28 mouse cellular contexts compared by ENCODE assay signal in the genomic region with DNA sequence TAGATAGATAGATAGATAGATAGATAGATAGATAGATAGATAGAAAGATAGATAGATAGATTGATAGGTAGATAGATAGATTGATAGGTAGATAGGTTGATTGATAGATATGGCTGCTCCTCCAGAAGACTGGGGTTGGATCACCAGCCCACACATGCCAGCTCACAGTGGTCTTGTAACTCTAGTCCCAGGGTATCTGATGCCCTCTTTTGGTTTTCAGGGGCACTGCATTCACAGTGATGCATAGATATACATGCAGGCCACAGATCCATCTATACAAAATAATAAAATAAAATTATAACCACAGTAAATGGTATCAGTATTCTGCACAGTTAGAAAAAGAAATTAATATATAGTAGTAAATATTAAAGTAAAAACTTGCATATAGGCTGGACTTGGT. TPM values are rescaled to one million over a fixed set of nuclear protein-coding genes. Genes with fewer than 3 reads are reported as not detected.
A peak's percentile ranks its signal among the peaks of the same experiment; 100 is the strongest.
DNase-seq lines count a peak whose midpoint lies in the region; ATAC-seq and TF ChIP-seq lines count a peak whose summit lies in the region.
"Had no signal": no experiment of that assay in that cellular context is flagged by ENCODE, and none has a peak within 500 bp of the region (broad histone marks: within the 10 kb centered on the region; RNA-seq: fewer than 3 reads in every experiment).

No protein-coding gene starts in this region.

- no peak for ATAC-seq in liver, postnatal 0 days
- ATAC-seq in hindbrain, embryonic 13.5 days (ENCODE audit: low FRiP score) = no peak
- no peak for ATAC-seq in neural tube, embryonic 15.5 days (ENCODE audit: low FRiP score)
- ATAC-seq: forebrain, embryonic 14.5 days had no signal

- H3K4me1 ChIP-seq in liver, postnatal 0 days (ENCODE audit: insufficient read depth) = no peaks in the 10 kb centered on the region
- H3K4me1 ChIP-seq in E14TG2a.4 (replicated peaks; ENCODE audit: low read depth, low read length) = peaks cover 28% of the 10 kb centered on the region
- no peaks in the 10 kb centered on the region for H3K4me1 ChIP-seq in MEL (ENCODE audit: control insufficient read depth in 1 of 2, insufficient read depth in 2 of 2, low read length in 2 of 2)
- peaks cover 32% of the 10 kb centered on the region for H3K4me1 ChIP-seq in hindbrain, embryonic 13.5 days (replicated peaks)
- H3K4me1 ChIP-seq in neural tube, embryonic 15.5 days = peaks cover 31% of the 10 kb centered on the region

- no peaks in the 10 kb centered on the region for H3K9me3 ChIP-seq in liver, postnatal 0 days (ENCODE audit: low read length)
- H3K9me3 ChIP-seq in E14TG2a.4 (ENCODE audit: low read length) = no peaks in the 10 kb centered on the region
- H3K9me3 ChIP-seq in MEL (replicated peaks; ENCODE audit: insufficient read depth, low read length) = no peaks in the 10 kb centered on the region
- no peaks in the 10 kb centered on the region for H3K9me3 ChIP-seq in hindbrain, embryonic 13.5 days
- H3K9me3 ChIP-seq in neural tube, embryonic 15.5 days (replicated peaks) = no peaks in the 10 kb centered on the region
- H3K9me3 ChIP-seq: heart, embryonic 10.5 days; hindbrain, embryonic 15.5 days; lung, embryonic 15.5 days had no signal

- TF ChIP-seq RAD21 in MEL (IDR thresholded peaks at IDR 0.05; ENCODE audit: low read depth, low read length) = peak; percentile 33

- TF ChIP-seq CTCF in liver, postnatal 0 days (IDR thresholded peaks at IDR 0.05; ENCODE audit: low read depth) = 0 out of 2 replicates have a peak, but pooled peaks have one; percentile 11
- TF ChIP-seq CTCF in E14TG2a.4 (conservative IDR thresholded peaks at IDR 0.05; ENCODE audit: low read length) (peak; percentile 68), MEL (IDR thresholded peaks at IDR 0.05 in 2 of 3, conservative IDR thresholded peaks at IDR 0.05 in 1 of 3; ENCODE audit: control insufficient read depth in 1 of 3, insufficient read depth in 1 of 3, low read depth in 2 of 3, low read length in 3 of 3, poor library complexity in 1 of 3, severe bottlenecking in 1 of 3) (peak; percentile 3 to 44 (median 28); a peak in 3 of 6 replicates)

- H3K36me3 ChIP-seq in liver, postnatal 0 days (replicated peaks; ENCODE audit: insufficient read depth, low read length) = no peaks in the 10 kb centered on the region
- H3K36me3 ChIP-seq in E14TG2a.4 (ENCODE audit: insufficient read depth, low read length) (no peaks in the 10 kb centered on the region), MEL (ENCODE audit: control insufficient read depth in 1 of 2, insufficient read depth in 2 of 2, low read length in 2 of 2) (no peaks in the 10 kb centered on the region)
- no peaks in the 10 kb centered on the region for H3K36me3 ChIP-seq in hindbrain, embryonic 13.5 days
- H3K36me3 ChIP-seq in neural tube, embryonic 15.5 days = no peaks in the 10 kb centered on the region
- H3K36me3 ChIP-seq: heart, embryonic 10.5 days; hindbrain, embryonic 15.5 days; lung, embryonic 15.5 days had no signal

- H3K4me2 ChIP-seq in liver, postnatal 0 days (ENCODE audit: low read depth, low read length) = no peak overlapping the region
- H3K4me2 ChIP-seq in hindbrain, embryonic 13.5 days = no peak overlapping the region
- no peak overlapping the region for H3K4me2 ChIP-seq in neural tube, embryonic 15.5 days
- H3K4me2 ChIP-seq: hindbrain, embryonic 15.5 days; lung, embryonic 15.5 days had no signal

- H3K27ac ChIP-seq in liver, postnatal 0 days (ENCODE audit: low read depth) = no peak overlapping the region
- no peak overlapping the region for H3K27ac ChIP-seq in MEL (ENCODE audit: control insufficient read depth, low read depth, low read length)
- H3K27ac ChIP-seq in hindbrain, embryonic 13.5 days = no peak overlapping the region
- H3K27ac ChIP-seq in neural tube, embryonic 15.5 days (replicated peaks) = no peak overlapping the region
- H3K27ac ChIP-seq: heart, embryonic 10.5 days; hindbrain, embryonic 15.5 days; liver, embryonic 14.5 days; lung, embryonic 15.5 days had no signal

- H3K79me2 ChIP-seq in MEL (ENCODE audit: control insufficient read depth, insufficient read depth, low read length, poor library complexity) = no peaks in the 10 kb centered on the region

- peaks cover 40% of the 10 kb centered on the region for H3K27me3 ChIP-seq in liver, postnatal 0 days (ENCODE audit: insufficient read depth, low read length)
- H3K27me3 ChIP-seq in E14TG2a.4 (ENCODE audit: insufficient read depth, low read length) = peaks cover 17% of the 10 kb centered on the region
- H3K27me3 ChIP-seq in MEL (ENCODE audit: control insufficient read depth in 1 of 2, insufficient read depth in 2 of 2, low read length in 2 of 2) = no peaks in the 10 kb centered on the region
- H3K27me3 ChIP-seq in hindbrain, embryonic 13.5 days = peaks cover 8% of the 10 kb centered on the region; the same call in 1 of the 2 replicates
- H3K27me3 ChIP-seq in neural tube, embryonic 15.5 days (replicated peaks) = no peaks in the 10 kb centered on the region
- H3K27me3 ChIP-seq: hindbrain, embryonic 15.5 days had no signal

- H3K9ac ChIP-seq in liver, postnatal 0 days (replicated peaks) = no peak overlapping the region
- H3K9ac ChIP-seq in MEL (ENCODE audit: control insufficient read depth, low read depth, low read length, poor library complexity, severe bottlenecking) = no peak overlapping the region
- H3K9ac ChIP-seq in hindbrain, embryonic 13.5 days = no peak overlapping the region
- H3K9ac ChIP-seq in neural tube, embryonic 15.5 days (replicated peaks) = no peak overlapping the region
- H3K9ac ChIP-seq: hindbrain, embryonic 15.5 days; liver, embryonic 14.5 days; lung, embryonic 15.5 days had no signal

- TF ChIP-seq EP300 in liver, postnatal 0 days (IDR thresholded peaks at IDR 0.05; ENCODE audit: low read depth) = no peak
- no peak for TF ChIP-seq EP300 in MEL (IDR thresholded peaks at IDR 0.05; ENCODE audit: low read depth in 1 of 2, low read length in 2 of 2)

- no peak overlapping the region for H3K4me3 ChIP-seq in liver, postnatal 0 days (ENCODE audit: low read depth, low read length)
- H3K4me3 ChIP-seq in E14TG2a.4 (replicated peaks; ENCODE audit: low read length) (no peak overlapping the region), MEL (ENCODE audit: control insufficient read depth in 1 of 2, insufficient read depth in 1 of 2, low read depth in 2 of 2, low read length in 2 of 2) (no peak overlapping the region)
- H3K4me3 ChIP-seq in hindbrain, embryonic 13.5 days = no peak overlapping the region
- H3K4me3 ChIP-seq in neural tube, embryonic 15.5 days (replicated peaks) = no peak overlapping the region
- H3K4me3 ChIP-seq: heart, embryonic 10.5 days; hindbrain, embryonic 15.5 days; lung, embryonic 15.5 days had no signal

- no peak for DNase-seq in liver, postnatal 0 days
- DNase-seq in liver = no peak
- peak; percentile 12 for DNase-seq in MEL (ENCODE audit: low read depth, low spot score)
- DNase-seq in kidney, adult 11 months = no peak
- DNase-seq: adrenal gland, adult 8-10 months; cerebellum, adult 18-20 months; cerebellum, postnatal 36 days; heart, postnatal 4 days; kidney, adult 8-10 months; kidney, postnatal 25 days; lung, postnatal 4 days; thymus, postnatal 14 days had no signal

- TF ChIP-seq POLR2A in MEL (IDR thresholded peaks at IDR 0.05; ENCODE audit: control insufficient read depth in 1 of 2, insufficient read depth in 1 of 2, low read depth in 1 of 2, low read length in 2 of 2, poor library complexity in 1 of 2) = no peak

TF ChIP-seq in MEL, 35 proteins besides CTCF, POLR2A, EP300 and RAD21:
- TF ChIP-seq SMC3 (IDR thresholded peaks at IDR 0.05; ENCODE audit: low read depth, low read length) (peak; percentile 39), MYB (IDR thresholded peaks at IDR 0.05; ENCODE audit: low read depth, low read length) (no peak), GATA1 (IDR thresholded peaks at IDR 0.05; ENCODE audit: low read depth, low read length) (0 out of 2 replicates have a peak, but pooled peaks have one; percentile 11), USF1 (IDR thresholded peaks at IDR 0.05; ENCODE audit: low read depth, low read length) (no peak)

RNA-seq across cellular contexts. Expression of gene Cdk5r2, which starts 7.0 kb away (rescaled TPM):
- polyA plus RNA-seq in liver, postnatal 0 days (2015; fragmentation: Nextera tagmentation; extraction: Ambion mirVana) = not detected in 2 replicates
- total RNA-seq in MEL (2012; rRNA removed) = not detected in 2 replicates
- polyA plus RNA-seq in MEL (2012; ENCODE audit: insufficient read depth in 1 of 2, insufficient read length in 2 of 2, low read depth in 1 of 2, low replicate concordance in 2 of 2, missing spikeins in 1 of 2) = not detected
- polyA plus RNA-seq in hindbrain, embryonic 13.5 days (2015; fragmentation: Nextera tagmentation; extraction: Ambion mirVana) = 6.1 and 6.5 TPM in 2 replicates
- 10.0 and 11.6 TPM in 2 replicates for polyA plus RNA-seq in neural tube, embryonic 15.5 days (2015; fragmentation: Nextera tagmentation; extraction: Ambion mirVana)
- total RNA-seq: gastrocnemius, adult 8-10 months; heart, postnatal 4 days; megakaryocyte-erythroid progenitor cell, adult 5-6 weeks had no signal
- polyA plus RNA-seq: heart, embryonic 10.5 days; heart, embryonic 16.5 days; lung, embryonic 15.5 days had no signal

RNA-seq across cellular contexts. Expression of gene Fev, which starts 23.4 kb away (rescaled TPM):
- 0.19 and 0.20 TPM in 2 replicates for polyA plus RNA-seq in liver, postnatal 0 days (2015; fragmentation: Nextera tagmentation; extraction: Ambion mirVana)
- total RNA-seq in MEL (2012; rRNA removed) = not detected in 2 replicates
- polyA plus RNA-seq in MEL (2012; ENCODE audit: insufficient read depth in 1 of 2, insufficient read length in 2 of 2, low read depth in 1 of 2, low replicate concordance in 2 of 2, missing spikeins in 1 of 2) = not detected
- 4.1 and 6.7 TPM in 2 replicates for polyA plus RNA-seq in hindbrain, embryonic 13.5 days (2015; fragmentation: Nextera tagmentation; extraction: Ambion mirVana)
- 0.73 TPM in 1 of 2 replicates, not detected in the other for polyA plus RNA-seq in neural tube, embryonic 15.5 days (2015; fragmentation: Nextera tagmentation; extraction: Ambion mirVana)
- total RNA-seq: gastrocnemius, adult 8-10 months; heart, postnatal 4 days; layer of hippocampus, adult 8-10 months; left cerebral cortex, postnatal 25 days; megakaryocyte-erythroid progenitor cell, adult 5-6 weeks had no signal
- polyA plus RNA-seq: embryonic facial prominence, embryonic 14.5 days; forebrain, embryonic 14.5 days; gonadal fat pad, adult 2 months; lung, embryonic 15.5 days had no signal

RNA-seq across cellular contexts. Expression of gene Cryba2, which starts 31.2 kb away (rescaled TPM):
- not detected in 2 replicates for polyA plus RNA-seq in liver, postnatal 0 days (2015; fragmentation: Nextera tagmentation; extraction: Ambion mirVana)
- not detected in 2 replicates for total RNA-seq in MEL (2012; rRNA removed)
- not detected for polyA plus RNA-seq in MEL (2012; ENCODE audit: insufficient read depth in 1 of 2, insufficient read length in 2 of 2, low read depth in 1 of 2, low replicate concordance in 2 of 2, missing spikeins in 1 of 2)
- 2.9 and 4.9 TPM in 2 replicates for polyA plus RNA-seq in hindbrain, embryonic 13.5 days (2015; fragmentation: Nextera tagmentation; extraction: Ambion mirVana)
- polyA plus RNA-seq in neural tube, embryonic 15.5 days (2015; fragmentation: Nextera tagmentation; extraction: Ambion mirVana) = 0.41 and 1.5 TPM in 2 replicates
- total RNA-seq: gastrocnemius, adult 8-10 months; heart, postnatal 4 days; left cerebral cortex, postnatal 25 days; megakaryocyte-erythroid progenitor cell, adult 5-6 weeks had no signal
- polyA plus RNA-seq: embryonic facial prominence, embryonic 14.5 days; forebrain, embryonic 14.5 days; heart, embryonic 10.5 days; heart, embryonic 16.5 days; limb, embryonic 14.5 days; liver, embryonic 14.5 days; lung, embryonic 15.5 days had no signal

Comparison
In these comparisons a context has a peak if more than half of its experiments do, and no peak if none do; other contexts are left out.
1. CTCF ChIP-seq: peak in every context shown above with its lines; median percentile 68 in E14TG2a.4; 28 in MEL; 11 in liver, postnatal 0 days.